Mouse (Mus musculus): ENCODE measurements around the gene Fam131b.

The Fam131b gene

DNA sequence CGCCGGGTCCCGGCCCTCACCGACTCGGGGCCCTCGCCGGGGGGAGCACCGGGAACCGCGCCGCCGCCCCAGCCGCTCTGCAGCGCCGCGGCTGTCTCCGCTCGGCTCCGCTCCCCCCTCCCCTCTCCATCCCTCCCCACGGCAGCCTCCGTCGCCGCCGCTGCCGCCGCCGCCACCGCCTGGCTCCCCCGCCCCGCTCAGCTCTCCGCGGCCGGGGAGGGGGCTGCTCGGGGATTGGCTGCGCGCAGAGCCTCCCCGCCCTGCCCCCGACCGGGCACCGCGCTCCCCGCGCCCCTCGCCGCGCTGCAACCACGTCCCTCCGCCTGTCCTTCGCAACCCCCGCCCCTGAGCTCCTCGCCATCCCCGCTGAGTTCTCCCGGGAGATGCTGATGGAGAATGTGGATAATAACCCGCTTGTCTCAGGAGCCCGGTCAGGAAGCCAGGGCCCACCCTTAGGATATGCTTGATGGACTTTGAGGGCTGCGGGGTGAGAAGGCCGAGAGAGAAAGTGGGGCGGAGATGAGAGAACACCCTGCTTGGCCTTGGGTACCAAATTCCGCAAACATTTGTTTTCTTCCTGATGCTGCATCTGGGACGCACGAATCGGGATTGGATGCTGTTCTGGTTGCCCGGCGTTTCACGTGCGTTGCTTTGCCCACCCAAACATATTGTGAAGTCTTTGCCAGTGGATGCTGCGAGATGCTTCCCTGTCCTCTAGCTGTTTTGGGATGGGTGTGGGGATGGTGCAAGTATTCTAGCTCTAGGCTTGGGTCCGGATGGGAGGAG, at the start of gene Fam131b:
Gene Fam131b (minus strand): TSS at position 162 of the 786 bp plus-strand sequence.
- DNase-seq, result peak; percentile 82

DNA sequence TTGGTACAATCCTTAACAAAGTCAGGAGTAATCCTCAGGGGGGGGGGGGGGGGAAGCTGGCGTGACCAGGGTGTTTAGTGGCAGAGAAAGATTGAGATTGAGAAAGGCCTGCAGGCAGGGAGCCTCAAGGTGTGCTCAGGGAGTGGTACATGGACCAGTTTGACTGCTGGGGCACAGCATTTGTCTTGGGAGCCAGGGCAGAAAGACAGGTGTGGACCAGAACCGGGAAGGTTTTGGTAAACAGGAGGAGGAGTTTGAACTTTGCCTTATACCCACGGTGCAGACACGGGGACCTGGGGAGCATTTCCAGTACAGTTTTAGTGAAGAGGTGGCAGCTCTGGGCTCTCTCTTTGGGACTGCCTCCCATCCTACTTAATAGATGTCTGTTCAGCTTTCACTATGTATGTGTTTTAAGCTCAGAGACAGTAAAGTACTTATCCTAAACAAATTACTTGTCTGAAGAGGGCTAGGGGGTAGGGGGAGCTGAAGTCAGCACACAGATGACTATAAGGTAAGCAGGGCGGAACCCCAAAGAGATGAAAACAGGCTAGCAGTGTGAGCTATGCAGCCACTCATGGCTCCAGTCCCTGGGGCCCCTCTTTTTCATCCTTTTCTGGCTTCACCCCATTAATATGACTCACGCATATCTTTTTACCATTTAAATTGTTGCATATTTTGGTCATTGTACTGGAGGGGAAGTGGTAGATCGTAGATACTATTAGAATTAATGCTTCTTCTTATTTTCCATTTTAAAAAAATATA, 49.4 kb upstream of the Fam131b start:
- DNase-seq, result no peak

DNA sequence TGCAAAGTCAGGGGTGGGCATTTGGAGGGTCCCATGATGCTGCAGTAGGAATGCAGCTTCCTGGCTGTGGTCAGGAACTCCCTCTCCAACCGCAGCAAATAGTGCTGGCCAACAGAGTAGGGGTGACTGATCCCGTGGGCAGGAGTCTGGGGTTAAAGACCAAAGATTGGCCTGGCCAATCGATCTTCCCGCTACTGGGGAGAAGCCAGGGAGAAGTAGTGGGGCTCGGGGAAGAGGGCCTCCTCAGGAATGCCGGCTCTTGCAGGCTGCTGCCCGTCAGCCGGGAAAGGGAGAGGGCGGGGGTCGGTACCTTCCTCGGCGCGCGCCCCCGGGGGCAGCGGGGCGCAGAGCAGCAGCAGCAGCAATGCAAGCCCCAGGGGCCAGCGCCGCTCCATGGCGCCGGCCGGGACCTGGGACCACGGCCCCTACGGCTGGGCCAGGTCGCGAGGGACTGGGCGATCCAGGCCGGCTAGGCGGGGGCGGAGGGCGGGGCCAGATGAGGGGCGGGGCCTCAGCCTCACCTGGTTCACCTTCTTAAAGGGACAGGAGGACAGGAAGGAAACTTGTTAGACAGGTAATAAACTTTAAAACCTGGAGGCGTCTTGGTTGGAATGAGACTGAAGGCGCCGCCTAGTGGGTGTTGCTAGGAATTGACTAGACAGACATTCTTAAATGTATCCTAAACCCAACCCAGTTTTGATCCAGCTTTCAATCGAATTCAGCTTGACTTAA, 48.5 kb upstream of the Fam131b start, which contains the start of gene Epha1:
Gene Epha1 (minus strand): TSS at position 453 of the 732 bp plus-strand sequence.
- peak; percentile 66 for DNase-seq

DNA sequence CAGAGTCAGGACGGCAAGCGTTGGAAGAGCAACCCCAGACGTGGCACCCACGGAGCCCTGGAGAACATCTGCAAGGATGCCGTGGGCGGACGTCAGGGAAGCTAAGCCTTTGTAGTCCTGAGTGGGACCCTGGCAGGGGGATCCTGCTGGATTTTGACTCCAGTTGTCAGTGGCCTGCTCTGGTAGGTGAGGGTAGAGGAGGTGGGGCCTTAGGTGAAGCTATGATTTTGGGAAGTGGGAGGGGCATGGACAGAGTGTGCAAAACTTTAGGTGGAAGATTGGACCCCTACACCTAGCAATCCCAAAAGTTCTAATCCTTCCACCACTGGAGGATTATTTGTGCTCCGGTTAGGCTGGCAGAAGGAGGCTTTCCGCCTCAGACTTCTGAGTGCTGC, 48.0 kb upstream of the Fam131b start:
- no peak for DNase-seq

DNA sequence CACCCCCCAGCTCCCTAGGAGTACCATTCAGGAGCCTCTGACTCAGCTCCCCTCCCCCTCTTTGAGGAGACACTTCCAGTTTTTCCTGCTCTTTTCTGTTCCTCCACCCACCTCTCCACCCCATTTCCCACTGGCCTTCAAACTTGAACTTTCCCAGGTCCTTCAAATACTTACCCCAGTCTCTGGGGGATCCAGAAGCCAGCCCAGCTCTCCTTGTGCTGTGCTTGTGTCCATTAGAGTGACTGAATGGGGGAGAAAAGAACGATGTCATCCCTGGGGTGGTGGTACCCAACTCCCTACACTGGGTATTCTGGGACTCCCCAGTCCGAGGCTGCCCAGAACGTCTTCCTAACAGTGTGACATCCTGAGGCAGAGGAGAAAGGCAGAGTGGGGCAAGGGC, 47.6 kb upstream of the Fam131b start:
- no peak for DNase-seq

DNA sequence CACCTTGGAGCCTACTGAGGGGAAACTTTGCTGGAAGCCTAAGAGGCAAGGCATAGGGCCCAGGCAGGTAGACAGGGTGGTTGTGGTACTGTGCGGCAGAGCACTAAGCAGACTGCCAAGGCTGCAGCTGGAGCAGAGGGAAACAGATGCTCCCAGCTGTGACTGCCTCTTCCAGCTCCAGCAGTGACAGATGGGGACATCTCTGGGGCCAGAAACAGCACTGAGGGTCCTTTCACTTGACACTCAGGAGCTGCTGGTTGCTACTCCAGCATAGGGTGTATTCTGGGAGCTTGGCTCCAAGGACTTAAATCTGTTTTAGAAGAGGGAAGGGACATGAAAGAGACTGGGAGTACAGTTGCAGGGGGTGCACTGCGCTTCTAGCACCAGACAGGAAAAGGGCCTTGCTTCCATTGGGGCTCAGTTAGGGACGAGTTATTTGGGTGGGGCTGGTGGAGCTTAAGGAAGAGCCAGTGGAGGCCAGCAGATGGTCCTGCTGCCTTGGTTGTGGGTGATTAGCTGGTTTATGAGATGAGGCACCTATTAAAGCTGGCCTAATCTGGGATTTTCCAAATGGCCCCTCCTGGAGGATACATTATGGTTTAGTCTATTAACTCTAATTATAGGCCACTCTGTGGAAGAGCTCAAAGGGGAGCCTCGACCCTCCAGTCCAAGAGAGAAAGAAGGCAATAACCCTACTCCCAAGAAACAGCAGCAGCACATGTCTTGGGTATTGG, 46.4 kb upstream of the Fam131b start:
- no peak for DNase-seq

DNA sequence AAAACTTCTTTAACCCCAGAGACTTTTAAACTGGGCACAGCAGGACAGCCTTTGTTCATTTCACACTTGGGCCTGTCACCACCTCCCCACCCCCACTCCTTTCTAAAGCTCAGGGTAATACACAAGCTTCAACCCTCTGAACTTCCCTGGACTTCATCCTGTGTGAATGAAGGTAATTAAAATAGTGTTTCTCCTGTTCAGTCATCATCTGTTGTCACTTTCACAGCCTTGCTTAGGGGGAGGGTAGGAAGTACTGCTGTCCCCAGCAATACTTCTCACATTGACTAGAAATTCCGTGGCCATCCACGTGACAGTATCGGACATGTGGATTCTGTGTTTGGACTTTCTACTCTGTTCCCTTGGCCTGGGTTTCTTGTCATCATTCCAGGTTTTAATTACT, 45.4 kb upstream of the Fam131b start:
- no peak for DNase-seq

DNA sequence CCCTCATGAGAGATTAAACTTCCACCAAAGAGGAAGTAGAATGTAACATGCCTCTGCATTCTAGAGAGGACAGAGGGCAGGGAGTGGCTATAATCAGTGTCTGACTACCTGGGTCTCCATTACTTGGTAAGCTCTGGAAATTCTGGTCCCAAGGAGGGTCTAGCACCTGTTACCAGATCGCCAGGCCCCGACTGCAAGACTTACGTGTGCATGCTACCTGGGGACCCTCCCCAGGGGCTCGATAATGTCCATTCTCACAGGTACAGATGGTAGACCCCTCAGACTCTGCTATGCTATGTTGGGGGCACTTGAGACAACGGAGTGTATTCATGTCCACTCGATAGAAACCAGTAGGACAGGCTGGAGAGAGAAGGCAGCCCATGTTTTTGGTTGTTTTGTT, 40.8 kb upstream of the Fam131b start:
- DNase-seq, result no peak

DNA sequence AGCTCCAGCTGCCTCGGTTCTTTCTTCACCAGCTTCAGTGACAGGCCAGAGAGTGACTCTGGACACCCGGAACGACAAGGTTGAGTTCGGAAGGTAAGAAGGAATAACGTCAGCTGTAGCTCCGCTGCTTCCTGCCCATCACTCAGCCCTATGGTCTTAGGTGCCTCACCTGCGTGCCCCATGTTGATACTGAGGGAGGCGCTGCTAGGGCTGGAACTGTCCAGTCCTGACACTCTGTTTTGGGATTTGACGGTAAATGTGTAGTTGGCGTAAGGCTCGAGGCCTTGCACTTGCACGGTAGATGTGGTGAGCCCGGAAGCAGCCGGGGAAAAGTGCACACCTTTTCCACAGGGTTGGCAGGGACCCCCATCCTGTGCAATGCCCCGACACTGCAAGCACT, 40.2 kb upstream of the Fam131b start:
- DNase-seq, result no peak

DNA sequence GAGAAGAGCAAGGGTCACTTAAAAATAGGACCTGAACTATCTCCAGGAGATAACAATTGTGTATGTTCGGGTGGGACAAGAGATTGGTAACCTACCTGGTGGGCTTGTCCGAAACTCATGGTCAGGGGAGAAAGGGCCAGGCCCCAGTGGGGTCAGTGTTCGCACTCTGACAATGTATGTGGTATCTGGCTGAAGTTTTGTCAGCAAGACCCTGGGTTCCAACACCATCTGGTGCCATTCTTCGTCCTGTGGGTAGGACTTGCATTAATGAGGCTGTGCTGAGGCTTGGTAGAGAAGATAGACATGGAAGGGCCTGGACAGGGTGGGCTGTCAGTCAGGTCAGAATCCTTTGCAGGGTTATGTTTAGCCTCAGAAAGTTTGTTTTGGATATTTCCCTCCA, 39.6 kb upstream of the Fam131b start:
- no peak for DNase-seq

DNA sequence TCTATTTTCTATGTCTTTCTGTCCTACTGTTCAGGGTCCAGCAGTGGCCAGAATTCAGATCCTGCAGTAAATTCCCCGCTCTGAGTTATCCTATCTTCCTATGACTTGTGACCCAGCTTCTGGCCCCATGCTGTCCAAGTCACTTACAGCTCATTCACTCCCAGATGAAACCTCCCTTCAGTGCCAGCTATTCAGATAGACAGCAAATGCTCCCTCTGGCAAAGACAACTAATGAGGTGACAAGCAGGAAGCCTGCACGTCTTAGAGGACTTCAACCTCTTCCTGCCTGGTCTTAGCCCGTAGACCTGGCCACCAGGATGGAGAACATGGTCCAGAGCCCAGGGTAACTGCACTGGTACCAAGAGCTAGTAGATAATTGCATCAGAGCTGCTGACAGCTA, 38.5 kb upstream of the Fam131b start:
- DNase-seq, result no peak

DNA sequence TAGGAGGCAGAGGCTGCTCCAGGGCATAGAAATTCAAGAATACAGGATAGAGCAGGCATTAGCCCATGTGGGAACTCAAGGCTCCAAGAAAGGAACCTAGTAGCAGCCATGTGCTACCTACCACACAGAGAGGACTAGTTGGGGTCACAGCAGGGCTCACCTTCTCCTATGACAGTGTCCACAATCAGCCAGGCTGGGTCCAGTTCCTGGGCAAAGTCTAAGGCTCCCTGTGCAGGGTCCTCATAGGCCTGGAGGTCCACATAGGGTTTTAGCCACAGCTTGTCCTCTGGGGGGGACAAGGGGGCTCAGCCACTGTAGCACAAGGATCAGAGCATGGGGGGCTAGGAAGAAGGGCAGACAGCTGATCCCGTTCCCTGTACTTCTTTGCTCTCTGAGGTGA, 38.1 kb upstream of the Fam131b start:
- DNase-seq, result no peak

DNA sequence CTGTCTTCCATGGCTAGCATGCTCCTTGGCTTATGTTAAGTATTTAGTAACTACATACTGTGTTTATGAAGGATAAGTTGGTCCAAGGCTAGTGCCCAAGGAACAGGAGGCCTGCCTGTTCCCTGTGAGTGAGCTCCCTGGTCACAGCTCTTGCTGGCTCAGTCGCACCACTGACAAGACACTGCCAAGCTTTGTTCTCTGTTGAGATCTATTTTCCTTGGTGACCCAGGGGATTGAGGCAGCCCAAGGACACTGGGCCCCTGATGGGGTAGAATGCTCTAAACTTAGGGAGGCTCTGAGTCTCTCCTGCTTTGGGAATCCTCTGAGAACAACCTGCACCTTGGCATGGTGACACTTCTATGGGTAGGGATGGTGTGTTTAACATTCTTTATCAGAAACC, 37.6 kb upstream of the Fam131b start:
- DNase-seq, result no peak

DNA sequence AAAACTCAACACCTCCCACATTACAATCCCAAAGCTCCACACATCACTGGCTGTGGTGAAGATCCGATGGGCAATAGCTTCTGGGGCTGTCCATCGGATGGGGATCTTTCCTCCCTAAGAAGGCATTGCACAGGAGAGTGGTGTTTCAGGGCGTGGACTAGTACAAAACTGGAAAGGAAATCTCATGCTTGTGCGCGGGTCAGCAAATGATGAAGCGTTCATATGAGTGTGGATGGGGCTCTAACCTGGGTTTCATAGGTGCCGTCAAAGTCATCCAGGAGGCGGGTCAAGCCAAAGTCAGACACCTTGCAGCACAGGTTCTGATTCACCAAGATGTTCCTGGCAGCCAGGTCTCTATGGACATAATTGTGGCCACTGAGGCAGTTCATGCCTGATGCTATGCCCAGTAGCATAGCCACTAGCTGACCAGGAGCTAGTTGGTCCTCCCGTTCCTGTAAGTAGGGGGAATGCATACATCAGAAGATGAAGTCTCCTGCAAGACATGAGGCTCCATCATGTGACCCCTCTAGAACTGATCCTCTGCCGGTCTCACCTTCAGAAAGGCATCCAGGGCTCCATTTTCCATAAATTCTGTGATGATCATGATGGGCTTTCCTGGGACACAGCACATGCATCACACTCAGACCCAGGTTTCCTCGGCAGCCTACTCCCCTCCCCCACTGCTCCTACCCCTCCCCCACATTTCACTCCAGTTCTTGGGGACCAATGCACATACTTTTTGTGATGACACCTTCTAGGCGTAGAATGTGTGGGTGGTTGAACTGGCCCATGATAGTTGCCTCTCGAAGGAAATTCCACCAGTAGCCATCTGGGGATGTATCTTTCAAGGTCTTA, 36.8 kb upstream of the Fam131b start:
- no peak for DNase-seq

DNA sequence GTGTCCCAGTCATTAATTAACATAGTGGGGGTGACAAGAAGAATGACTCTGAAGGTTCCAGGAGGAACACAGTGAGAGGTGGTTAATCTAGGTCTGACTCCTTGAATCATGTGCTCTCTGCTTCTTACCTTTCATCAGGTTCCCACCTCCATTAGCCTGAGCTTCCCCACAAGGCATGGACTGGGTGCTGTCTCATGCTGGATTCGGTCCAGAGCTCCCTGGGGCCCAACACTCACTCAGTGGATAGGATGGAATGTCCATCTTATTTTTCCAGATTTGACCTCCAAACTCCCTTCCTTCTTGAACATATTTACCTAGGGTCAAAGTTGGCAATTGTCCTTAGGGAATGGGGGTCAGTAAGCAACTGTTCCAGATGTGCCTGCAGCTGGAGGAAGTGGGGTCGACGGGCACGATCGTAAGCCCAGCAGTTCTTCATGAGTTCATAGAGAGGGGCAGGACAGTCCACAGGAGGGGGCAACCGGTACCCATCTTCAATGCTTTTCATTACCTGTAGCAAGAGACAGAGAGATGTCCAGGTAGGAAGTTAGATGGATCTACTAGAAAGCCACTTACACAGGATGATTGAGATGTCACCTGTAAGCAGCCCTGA, 35.9 kb upstream of the Fam131b start:
- DNase-seq, result no peak

DNA sequence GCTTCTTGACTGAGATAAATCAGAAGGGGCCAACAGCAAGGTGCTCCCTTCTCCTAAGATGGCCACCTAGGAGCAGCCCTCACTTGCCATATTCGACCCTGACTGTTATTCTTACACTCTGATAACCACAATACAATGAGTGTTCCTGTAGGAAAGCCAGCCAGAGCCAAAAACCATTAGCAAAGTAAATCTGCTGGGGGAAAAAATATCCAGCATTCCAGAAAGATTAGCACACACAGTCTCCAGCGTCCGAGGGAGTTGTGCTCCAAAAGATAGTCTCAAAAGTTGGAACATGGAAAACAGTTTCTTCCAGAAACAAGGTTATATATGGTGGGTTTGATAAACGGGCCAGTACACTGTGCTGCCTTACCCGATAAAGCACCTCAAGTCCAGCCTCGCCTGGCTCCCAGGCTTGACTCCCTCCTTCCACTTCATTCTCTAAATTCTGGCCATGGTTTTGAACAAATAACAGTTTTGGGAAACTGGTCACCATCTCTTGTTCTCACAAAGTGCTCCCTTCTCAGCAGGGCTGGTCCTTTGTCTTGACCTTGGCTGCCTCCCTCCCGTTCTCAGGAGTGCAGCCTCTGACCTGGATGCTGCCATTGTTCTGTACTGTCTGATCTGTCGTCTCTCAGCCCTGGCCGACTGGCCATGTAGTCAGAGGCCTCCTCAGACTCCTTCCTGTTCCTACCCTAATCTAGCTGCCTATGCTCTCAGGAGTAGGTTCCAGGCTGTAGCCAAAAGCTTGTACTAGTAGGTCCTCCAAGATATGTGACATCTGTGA, 35.1 kb upstream of the Fam131b start:
- no peak for DNase-seq

DNA sequence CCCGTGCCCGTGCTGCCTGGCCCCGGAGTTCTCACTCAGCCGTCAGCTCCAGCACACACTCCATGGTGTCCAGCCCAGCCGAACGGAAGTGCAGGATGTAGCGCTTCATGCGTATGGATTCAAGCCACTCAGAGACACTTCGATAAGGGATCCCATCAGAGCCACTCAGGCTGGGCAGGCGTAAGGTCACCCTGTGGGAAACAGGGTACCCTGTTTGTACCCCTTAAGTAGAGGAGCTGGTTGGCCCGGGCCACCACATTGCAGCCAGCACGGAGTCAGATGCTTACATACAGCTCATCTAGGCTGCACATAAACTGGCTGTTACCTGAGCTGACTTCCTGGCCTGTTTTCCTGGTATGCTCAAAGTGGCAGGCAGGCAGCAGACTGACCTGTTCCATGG, 34.5 kb upstream of the Fam131b start:
- no peak for DNase-seq

DNA sequence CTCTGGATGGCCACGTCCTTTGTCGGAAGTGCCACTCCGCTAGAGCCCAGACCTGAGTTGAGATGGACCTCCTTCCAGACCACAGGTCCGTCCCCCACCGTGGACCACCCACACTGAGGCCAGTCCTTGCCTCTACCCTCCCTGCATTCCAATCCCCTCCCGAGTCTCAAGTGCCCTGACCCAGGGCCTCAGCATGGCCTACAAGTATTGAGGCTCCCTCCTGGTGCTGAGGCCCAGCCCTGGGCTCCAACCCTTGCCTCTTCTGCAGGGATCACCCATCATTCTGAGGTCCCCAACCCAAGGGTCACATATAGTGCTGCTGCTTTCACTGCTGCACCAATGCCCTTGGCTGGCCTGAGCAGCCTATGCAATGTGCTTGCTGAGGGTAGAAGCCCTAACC, 33.5 kb upstream of the Fam131b start:
- no peak for DNase-seq

DNA sequence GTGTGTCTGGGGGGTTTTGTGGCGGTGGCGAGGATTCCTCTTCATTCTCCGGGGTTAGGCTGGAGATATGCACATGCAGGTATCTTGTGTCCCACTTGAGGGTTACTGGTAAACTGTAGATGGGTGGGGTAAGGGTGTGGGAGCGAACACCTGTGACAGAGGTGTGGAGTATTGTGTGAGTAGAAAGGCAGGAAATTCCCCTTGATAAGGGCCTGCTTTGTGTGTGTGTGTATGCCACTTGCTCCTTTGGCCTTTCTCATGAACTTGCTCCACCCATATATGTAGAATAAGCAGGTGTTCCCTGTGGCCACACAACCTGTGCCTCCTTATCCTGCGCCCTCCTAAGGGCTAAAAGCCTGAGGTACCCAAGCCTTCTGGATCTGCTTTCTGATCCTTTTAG, 32.5 kb upstream of the Fam131b start:
- DNase-seq, result no peak

DNA sequence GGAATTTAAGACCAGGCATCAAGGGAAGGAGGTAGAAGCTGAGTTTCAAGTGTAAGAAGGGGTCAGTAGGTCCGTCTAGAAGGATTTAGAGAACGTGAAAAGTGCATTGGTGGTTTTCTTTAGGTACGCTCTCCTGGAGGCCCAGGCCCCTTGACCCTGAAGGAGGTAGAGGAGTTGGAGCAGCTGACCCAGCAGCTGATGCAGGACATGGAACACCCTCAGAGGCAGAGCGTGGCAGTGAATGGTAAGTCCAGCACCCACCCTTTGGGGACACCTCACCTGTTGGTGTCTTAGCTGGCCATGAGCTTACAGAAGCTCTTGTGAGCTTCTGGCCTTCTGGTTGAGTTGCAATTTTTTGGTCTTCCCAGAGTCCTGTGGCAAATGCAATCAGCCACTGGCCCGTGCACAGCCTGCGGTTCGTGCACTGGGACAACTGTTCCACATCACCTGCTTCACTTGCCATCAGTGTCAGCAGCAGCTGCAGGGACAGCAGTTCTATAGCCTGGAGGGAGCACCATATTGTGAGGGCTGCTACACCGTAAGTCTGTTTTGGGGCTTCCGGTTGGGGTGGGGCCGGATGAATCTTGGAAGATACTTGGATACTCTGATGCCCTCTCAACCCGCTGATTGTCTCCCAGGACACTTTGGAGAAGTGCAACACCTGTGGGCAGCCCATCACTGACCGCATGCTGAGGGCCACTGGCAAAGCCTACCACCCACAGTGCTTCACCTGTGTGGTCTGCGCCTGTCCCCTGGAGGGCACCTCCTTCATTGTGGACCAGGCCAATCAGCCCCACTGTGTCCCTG, 31.6 kb upstream of the Fam131b start:
- DNase-seq, result no peak

All from cerebellum, adult 8-10 months (tissue).